Mouse (Mus musculus): ENCODE measurements around the gene Gm20605.

GRCm38 (mm10) chr5:137674786-137675185 lies 45.8 kb downstream of the Gm20605 start:
- TF ChIP-seq POLR2A (IDR thresholded peaks at IDR 0.05; ENCODE audit: low read depth, low read length) (no peak), GABPA (IDR thresholded peaks at IDR 0.05; ENCODE audit: insufficient replicate concordance, low read depth, low read length) (no peak), UBTF (IDR thresholded peaks at IDR 0.05; ENCODE audit: low read depth, low read length) (no peak)

All from CH12.LX (cell line).